Mouse (Mus musculus) liver, embryonic 13.5 days (tissue): ENCODE data around the gene Izumo2. TPM values are rescaled to one million over a fixed set of nuclear protein-coding genes. Genes with fewer than 3 reads are reported as not detected.
"Not testable (repeated sequence)": the region's sequence is repeated elsewhere in the genome, so short reads cannot be mapped to it uniquely, and the experiment has no call there.

Experiments
- ATAC-seq: fragments of 200-750 bp; cut with Nextera tagmentation; 2 replicates; pipeline ENCODE4 v1.8.0; 2017; ENCODE audit warnings: low read depth, mild to moderate bottlenecking, moderate number of reproducible peaks, moderate library complexity
- DNase-seq: peaks from one replicate; pipeline ENCODE4 v3.0.0; 2022
- H3K27ac ChIP-seq: fragments of 300-500 bp; sonication (generic); 2 replicates; pipeline ENCODE4 v1.5.1; 2015; ENCODE audit warnings: moderate library complexity, mild to moderate bottlenecking, inconsistent platforms
- H3K27me3 ChIP-seq: fragments of 300-500 bp; sonication (generic); 2 replicates; pipeline ENCODE4 v1.6.1; 2015; ENCODE audit warnings: mild to moderate bottlenecking, inconsistent platforms
- H3K36me3 ChIP-seq: fragments of 300-500 bp; sonication (generic); 2 replicates; pipeline ENCODE4 v1.6.1; 2015; ENCODE audit warnings: mild to moderate bottlenecking, inconsistent platforms
- H3K4me1 ChIP-seq: fragments of 300-500 bp; sonication (generic); replicated peaks from 2 replicates; pipeline ENCODE4 v1.6.1; 2015; ENCODE audit warnings: inconsistent platforms
- H3K4me2 ChIP-seq: fragments of 300-500 bp; sonication (generic); 2 replicates; pipeline ENCODE4 v1.6.1; 2015; ENCODE audit warnings: inconsistent platforms, mild to moderate bottlenecking, moderate library complexity
- H3K4me3 ChIP-seq: fragments of 300-500 bp; sonication (generic); replicated peaks from 2 replicates; pipeline ENCODE4 v1.5.1; 2015; ENCODE audit warnings: mild to moderate bottlenecking, inconsistent platforms
- H3K9ac ChIP-seq: fragments of 300-500 bp; sonication (generic); 2 replicates; pipeline ENCODE4 v1.6.1; 2015; ENCODE audit warnings: mild to moderate bottlenecking, inconsistent platforms
- H3K9me3 ChIP-seq: fragments of 300-500 bp; sonication (generic); replicated peaks from 2 replicates; pipeline ENCODE4 v1.6.1; 2016; ENCODE audit warnings: inconsistent platforms
- WGBS: fragments of 180-500 bp; shearing (Covaris S2); methylation state at CpG from one replicate; pipeline ENCODE4 v1.1.7; 2015; ENCODE audit not compliant: insufficient replicate concordance; 5-methylcytosine and 5-hydroxymethylcytosine counted together
- polyA plus RNA-seq: library from polyadenylated mRNA; unstranded; fragments of >200 nt; fragmentation: Nextera tagmentation; extraction: Ambion mirVana; gene quantifications from 2 replicates; pipeline ENCODE4 v1.2.1, GENCODE M21; 2015

Gene Izumo2
- polyA plus RNA-seq, 1 experiment from 2014 or later: not detected

- H3K27me3 ChIP-seq: no peaks in the 10 kb centered on the region
- ATAC-seq (no peak), DNase-seq (no peak)
- H3K9ac ChIP-seq: no peak overlapping the region
- H3K9me3 ChIP-seq: no peaks in the 10 kb centered on the region
- H3K4me3 ChIP-seq: no peak overlapping the region
- no peak overlapping the region for H3K27ac ChIP-seq
- WGBS: 67% methylated on average over 11 of the region's 11 CpGs
- peaks cover 3% of the 10 kb centered on the region for H3K36me3 ChIP-seq
- H3K4me1 ChIP-seq: no peaks in the 10 kb centered on the region
- no peak overlapping the region for H3K4me2 ChIP-seq
Observed at GRCm38 (mm10) chr7:44728082-44728975, 19.8 kb downstream of the Izumo2 start.

DNA sequence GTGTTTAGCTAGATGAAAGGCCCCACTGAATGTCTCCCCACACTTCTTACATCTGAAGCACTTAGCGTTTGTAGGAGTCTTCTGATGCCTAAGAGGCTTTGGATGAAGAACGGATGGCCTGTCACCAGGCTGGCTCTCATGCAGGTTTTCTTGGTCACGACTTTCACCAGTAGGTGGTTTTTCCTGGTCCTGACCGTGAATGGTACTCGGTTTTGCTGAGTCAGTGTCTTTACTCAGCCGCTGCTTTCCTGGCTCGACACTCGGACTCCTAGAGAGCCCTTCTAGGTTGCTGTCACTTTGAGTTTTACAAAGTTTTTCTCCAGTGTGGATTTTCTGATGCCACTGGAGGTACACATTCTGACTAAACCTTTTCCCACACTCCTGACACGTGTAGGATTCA lies 25.2 kb downstream of the Izumo2 start:
- H3K36me3 ChIP-seq: peaks cover 19% of the 10 kb centered on the region
- no peaks in the 10 kb centered on the region for H3K4me1 ChIP-seq
- no peak overlapping the region for H3K9ac ChIP-seq
- H3K9me3 ChIP-seq: no peaks in the 10 kb centered on the region
- no peaks in the 10 kb centered on the region for H3K27me3 ChIP-seq
- no peak for ATAC-seq
- H3K27ac ChIP-seq: no peak overlapping the region
- WGBS: 78% methylated on average over 9 of the region's 9 CpGs
- H3K4me3 ChIP-seq: no peak overlapping the region
- DNase-seq: no peak
- no peak overlapping the region for H3K4me2 ChIP-seq

GRCm38 (mm10) chr7:44741361-44741760 lies 32.8 kb downstream of the Izumo2 start:
- Histone ChIP-seq H3K4me2 (no peak overlapping the region), H3K9me3 (no peaks in the 10 kb centered on the region), H3K4me1 (peaks cover 17% of the 10 kb centered on the region), H3K4me3 (no peak overlapping the region), H3K9ac (no peak overlapping the region), H3K27me3 (no peaks in the 10 kb centered on the region), H3K27ac (no peak overlapping the region), H3K36me3 (0 out of 2 replicates have a peak, but pooled peaks cover 2% of the 10 kb centered on the region)
- WGBS: 70% methylated on average over 8 of the region's 8 CpGs
- no peak for DNase-seq
- ATAC-seq: no peak

DNA sequence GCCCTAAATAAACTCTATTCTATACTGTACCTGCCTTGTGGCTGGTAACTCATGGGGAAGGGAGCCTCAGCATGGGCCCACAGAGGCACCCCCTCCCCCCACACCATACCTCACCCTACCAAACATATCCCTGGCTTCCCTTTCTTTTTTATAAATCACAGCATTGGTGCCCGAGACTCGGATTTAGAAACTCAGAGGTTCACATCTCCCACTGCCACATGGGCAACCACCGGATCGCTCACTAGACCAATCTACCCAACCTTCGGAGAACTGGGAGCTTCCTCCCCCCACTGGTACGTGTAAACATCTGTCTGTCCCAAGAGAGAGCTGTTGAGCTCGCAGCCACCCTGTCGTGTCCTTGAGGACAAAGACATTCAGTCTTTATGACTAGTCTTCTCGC lies 35.7 kb downstream of the Izumo2 start:
- 64% methylated on average over 9 of the region's 9 CpGs for WGBS
- H3K36me3 ChIP-seq: no peaks in the 10 kb centered on the region
- ATAC-seq (no peak), DNase-seq (no peak)
- H3K4me2 ChIP-seq: no peak overlapping the region
- H3K4me3 ChIP-seq: no peak overlapping the region
- H3K9me3 ChIP-seq: no peaks in the 10 kb centered on the region
- no peak overlapping the region for H3K27ac ChIP-seq
- peaks cover 33% of the 10 kb centered on the region for H3K4me1 ChIP-seq
- 0 out of 2 replicates have a peak overlapping the region, but pooled peaks have one; percentile 57 for H3K9ac ChIP-seq
- no peaks in the 10 kb centered on the region for H3K27me3 ChIP-seq

DNA sequence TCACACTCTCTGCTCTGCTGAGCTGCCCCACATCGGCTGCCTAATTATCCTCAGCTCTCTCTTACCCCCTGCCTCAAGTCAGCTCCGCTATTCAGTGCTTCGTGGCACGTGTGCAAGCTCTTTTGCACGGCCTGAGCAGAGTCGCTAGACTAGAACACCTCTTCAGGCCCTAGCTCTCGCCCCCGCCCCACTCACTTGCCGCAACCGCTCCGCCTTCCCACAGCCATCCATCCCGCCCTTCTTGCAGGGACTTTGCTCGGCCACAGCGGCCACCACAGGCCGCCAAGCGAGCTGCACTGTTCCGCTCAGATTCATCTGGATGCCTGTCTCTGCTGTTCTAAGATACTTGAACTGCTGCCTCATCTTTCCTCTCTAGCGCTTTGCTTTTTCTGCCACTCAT lies 36.5 kb downstream of the Izumo2 start:
- WGBS: under 1% methylated on average over 18 of the region's 18 CpGs
- peaks cover 39% of the 10 kb centered on the region for H3K4me1 ChIP-seq
- ATAC-seq: 0 out of 2 replicates have a peak, but pooled peaks have one; percentile 6
- DNase-seq: peak; percentile 69
- H3K4me3 ChIP-seq: peak overlapping the region; percentile 37
- H3K4me2 ChIP-seq: peak overlapping the region; percentile 66
- H3K36me3 ChIP-seq: no peaks in the 10 kb centered on the region
- H3K27me3 ChIP-seq: no peaks in the 10 kb centered on the region
- H3K27ac ChIP-seq: no peak overlapping the region
- H3K9ac ChIP-seq: peak overlapping the region; percentile 57
- no peaks in the 10 kb centered on the region for H3K9me3 ChIP-seq

- Histone ChIP-seq H3K27me3 (no peaks in the 10 kb centered on the region), H3K4me3 (peak overlapping the region; percentile 70), H3K27ac (no peak overlapping the region; the same call in 1 of the 2 replicates), H3K4me1 (peaks cover 41% of the 10 kb centered on the region), H3K9me3 (no peaks in the 10 kb centered on the region), H3K4me2 (peak overlapping the region; percentile 73), H3K36me3 (peaks cover 2% of the 10 kb centered on the region; the same call in 1 of the 2 replicates), H3K9ac (peak overlapping the region; percentile 72)
- DNase-seq: no peak
- no peak for ATAC-seq
- 58% methylated on average over 4 of the region's 4 CpGs for WGBS
Observed at GRCm38 (mm10) chr7:44747115-44747514, 38.6 kb downstream of the Izumo2 start.

DNA sequence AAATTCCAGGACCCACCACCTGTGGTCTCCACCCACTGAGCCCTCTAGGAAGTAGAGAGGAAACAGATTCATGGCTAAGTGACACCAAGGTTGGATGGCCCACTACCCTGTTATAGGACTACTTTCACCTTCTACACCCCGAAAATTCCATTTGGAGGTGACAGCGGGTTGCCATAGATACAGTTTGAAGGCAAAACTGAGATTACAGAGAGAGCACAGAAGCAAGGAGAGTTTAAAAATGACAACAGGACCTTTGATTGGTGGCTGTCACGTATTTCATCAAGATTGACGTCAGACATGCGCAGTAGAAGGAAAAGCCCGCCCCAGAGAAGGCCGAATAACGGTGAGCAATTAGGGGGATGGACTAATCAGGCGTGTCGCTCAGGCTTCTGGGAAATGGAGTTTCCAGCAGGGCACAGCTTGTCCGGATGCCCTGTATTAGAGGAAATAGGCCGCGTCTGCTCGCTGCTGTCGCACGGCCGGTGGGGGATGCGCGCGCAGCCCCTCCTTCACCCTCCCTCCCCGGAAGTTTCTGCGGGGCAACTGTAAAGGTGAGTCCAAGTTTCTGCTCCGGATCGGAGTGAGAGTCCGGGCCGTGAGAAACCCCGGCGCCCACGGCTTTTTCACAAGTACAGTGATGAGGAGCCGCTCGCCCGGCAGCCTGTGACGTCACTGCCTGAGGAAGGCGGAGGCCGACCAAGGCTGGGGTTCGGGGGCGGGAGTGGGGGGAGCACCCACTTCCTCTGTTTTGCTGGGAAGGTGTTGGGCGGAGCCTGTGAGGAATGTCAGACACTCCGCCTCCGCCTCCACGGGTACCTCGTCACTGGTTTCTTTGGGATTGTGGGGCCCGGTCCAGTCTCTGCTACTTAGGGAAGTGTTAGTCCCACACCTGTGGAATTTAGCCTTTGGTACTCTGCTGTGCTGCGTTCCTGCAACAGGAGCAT lies 39.8 kb downstream of the Izumo2 start, which contains the start of gene Vrk3:
TSS of gene Vrk3 (plus strand) at position 313 of the 944 bp plus-strand sequence.
- Histone ChIP-seq H3K9me3 (no peaks in the 10 kb centered on the region), H3K36me3 (peaks cover 15% of the 10 kb centered on the region), H3K27ac (peak within 1 kb of the TSS; percentile 97), H3K9ac (peak within 1 kb of the TSS; percentile 73), H3K4me2 (peak within 1 kb of the TSS; percentile 73), H3K4me3 (peak within 1 kb of the TSS; percentile 70), H3K4me1 (peaks cover 41% of the 10 kb centered on the region), H3K27me3 (no peaks in the 10 kb centered on the region)
- WGBS: under 1% methylated on average over 44 of the region's 44 CpGs
- peak; percentile 98 for ATAC-seq
- DNase-seq: peak; percentile 94

GRCm38 (mm10) chr7:44750950-44751349 lies 42.4 kb downstream of the Izumo2 start, which contains the start of gene Zfp473:
TSS of gene Zfp473 (minus strand) at chr7:44751050.
- not testable (repeated sequence) for H3K27me3 ChIP-seq, DNase-seq, H3K9me3 ChIP-seq, ATAC-seq
- 0 out of 2 replicates have a peak within 1 kb of the TSS, but pooled peaks have one; percentile 4 for H3K27ac ChIP-seq
- H3K4me1 ChIP-seq: peaks cover 26% of the 10 kb centered on the region
- H3K36me3 ChIP-seq: peaks cover 41% of the 10 kb centered on the region
- WGBS: 74% methylated on average over 1 of the region's 1 CpGs
- H3K4me2 ChIP-seq: peak within 1 kb of the TSS; percentile 73
- H3K4me3 ChIP-seq: peak within 1 kb of the TSS; percentile 70; the same call in 1 of the 2 replicates
- 0 out of 2 replicates have a peak within 1 kb of the TSS, but pooled peaks have one; percentile 73 for H3K9ac ChIP-seq

GRCm38 (mm10) chr7:44757164-44757563 lies 48.6 kb downstream of the Izumo2 start:
- H3K4me3 ChIP-seq: no peak overlapping the region
- ATAC-seq (no peak), DNase-seq (no peak)
- peaks cover 96% of the 10 kb centered on the region for H3K36me3 ChIP-seq
- H3K27me3 ChIP-seq: no peaks in the 10 kb centered on the region
- no peak overlapping the region for H3K9ac ChIP-seq
- H3K4me1 ChIP-seq: no peaks in the 10 kb centered on the region
- no peak overlapping the region for H3K27ac ChIP-seq
- no peak overlapping the region for H3K4me2 ChIP-seq
- no peaks in the 10 kb centered on the region for H3K9me3 ChIP-seq
- 83% methylated on average over 2 of the region's 2 CpGs for WGBS

- no peak overlapping the region for H3K4me3 ChIP-seq
- no peaks in the 10 kb centered on the region for H3K9me3 ChIP-seq
- no peaks in the 10 kb centered on the region for H3K4me1 ChIP-seq
- H3K36me3 ChIP-seq: peaks cover 95% of the 10 kb centered on the region
- H3K9ac ChIP-seq: no peak overlapping the region
- DNase-seq (no peak), ATAC-seq (no peak)
- no peaks in the 10 kb centered on the region for H3K27me3 ChIP-seq
- H3K4me2 ChIP-seq: no peak overlapping the region
- H3K27ac ChIP-seq: no peak overlapping the region
Observed at GRCm38 (mm10) chr7:44760366-44760765, 51.8 kb downstream of the Izumo2 start.

DNA sequence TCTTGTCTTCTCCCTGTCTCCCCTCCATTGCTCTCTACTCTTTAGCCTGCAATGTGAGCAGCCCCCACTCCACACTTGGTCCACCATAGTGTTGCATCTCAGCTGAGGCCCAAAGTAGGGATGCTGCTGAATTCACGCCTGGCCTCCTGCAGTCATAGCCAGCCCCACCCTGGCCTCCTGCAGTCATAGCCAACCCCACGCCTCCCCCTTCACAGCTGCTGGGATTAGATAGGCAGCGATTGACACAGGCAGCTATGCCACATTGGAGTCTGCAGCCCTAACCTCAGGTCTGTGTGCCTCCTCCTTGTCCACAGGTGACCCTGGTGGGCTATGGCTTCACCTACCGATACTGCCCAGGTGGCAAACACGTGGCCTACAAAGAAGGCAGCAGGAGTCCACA lies 59.6 kb downstream of the Izumo2 start:
- peak overlapping the region; percentile 65 for H3K27ac ChIP-seq
- no peak overlapping the region for H3K9ac ChIP-seq
- H3K27me3 ChIP-seq: no peaks in the 10 kb centered on the region
- H3K36me3 ChIP-seq: peaks cover 82% of the 10 kb centered on the region
- peaks cover 70% of the 10 kb centered on the region for H3K4me1 ChIP-seq
- peak overlapping the region; percentile 54 for H3K4me2 ChIP-seq
- no peaks in the 10 kb centered on the region for H3K9me3 ChIP-seq
- ATAC-seq (peak; percentile 76), DNase-seq (peak; percentile 71)
- WGBS: 42% methylated on average over 5 of the region's 5 CpGs
- no peak overlapping the region for H3K4me3 ChIP-seq
